In the genomic region with DNA sequence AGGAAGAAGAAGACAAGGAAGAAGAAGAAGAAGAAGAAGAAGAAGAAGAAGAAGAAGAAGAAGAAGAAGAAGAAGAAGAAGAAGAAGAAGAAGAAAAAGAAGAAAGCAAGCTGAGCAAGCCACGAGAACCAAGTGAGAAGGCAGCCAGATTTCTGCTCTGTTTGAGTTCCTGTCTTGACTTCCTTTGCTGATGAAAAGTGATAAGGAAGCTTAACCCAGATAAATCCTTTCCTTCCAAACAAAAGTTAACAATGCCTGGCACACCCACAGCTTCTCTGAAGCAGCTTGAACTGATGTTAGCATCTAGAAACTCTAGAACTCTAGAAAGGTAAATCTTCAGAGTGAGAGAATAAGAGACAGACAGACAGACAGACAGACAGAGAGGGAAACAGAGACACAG, we compare ENCODE assay signal across 15 mouse cellular contexts.
"Had no signal": no experiment of that assay in that cellular context is flagged by ENCODE, and none has a peak within 500 bp of the region (broad histone marks: within the 10 kb centered on the region; RNA-seq: fewer than 3 reads in every experiment).

No protein-coding gene starts in this region.

- H3K36me3 ChIP-seq: limb, embryonic 15.5 days; midbrain, embryonic 12.5 days; stomach, embryonic 15.5 days had no signal

- H3K4me3 ChIP-seq: limb, embryonic 15.5 days; liver, embryonic 12.5 days; megakaryocyte, embryonic 14.5 days; midbrain, embryonic 12.5 days; stomach, embryonic 15.5 days had no signal

- H3K9ac ChIP-seq: limb, embryonic 15.5 days; liver, embryonic 12.5 days; midbrain, embryonic 12.5 days; stomach, embryonic 15.5 days had no signal

- H3K4me1 ChIP-seq: midbrain, embryonic 12.5 days had no signal

- DNase-seq: kidney, adult 11 months; kidney, postnatal 36 days; layer of hippocampus, adult 9-11 months; layer of hippocampus, postnatal 36 days; right cerebral cortex, postnatal 14 days; thymus, adult 2 months; thymus, postnatal 25 days had no signal

- H3K4me2 ChIP-seq: limb, embryonic 15.5 days; liver, embryonic 12.5 days; midbrain, embryonic 12.5 days; stomach, embryonic 15.5 days had no signal

- H3K27ac ChIP-seq: kidney, postnatal 0 days; limb, embryonic 15.5 days; liver, embryonic 12.5 days; macrophage; midbrain, embryonic 12.5 days; stomach, embryonic 15.5 days had no signal

- H3K27me3 ChIP-seq: limb, embryonic 15.5 days; liver, embryonic 12.5 days; midbrain, embryonic 12.5 days; stomach, embryonic 15.5 days had no signal

- ATAC-seq: liver, embryonic 12.5 days; midbrain, embryonic 16.5 days had no signal

- H3K9me3 ChIP-seq: stomach, embryonic 15.5 days had no signal
